Mouse (Mus musculus) heart, postnatal 10 days (tissue): ENCODE data around the gene Plxna2. TPM values are rescaled to one million over a fixed set of nuclear protein-coding genes. Genes with fewer than 3 reads are reported as not detected.

Experiments used
- microRNA-seq, 2 experiments: library from miRNA; unstranded; fragments of <30 nt; microRNA quantifications; one replicate each; pipeline ENCODE4 v1.2.0; 2022
- total RNA-seq, 2 experiments: library from RNA; stranded (reverse); gene quantifications; 2 replicates each; pipeline ENCODE4 v1.2.3; 2021

Plxna2 gene
- total RNA-seq, 2 experiments from 2014 or later: 25.5 to 34.6 TPM

Small RNA genes lying within 50 kb of the gene (microRNA-seq; reads per million reads assigned to microRNA genes)
- 0 to 1.4 reads per million in 2 experiments for gene Mir3962
